Mouse (Mus musculus): ENCODE measurements around the gene Sct.

Gene Sct

DNA sequence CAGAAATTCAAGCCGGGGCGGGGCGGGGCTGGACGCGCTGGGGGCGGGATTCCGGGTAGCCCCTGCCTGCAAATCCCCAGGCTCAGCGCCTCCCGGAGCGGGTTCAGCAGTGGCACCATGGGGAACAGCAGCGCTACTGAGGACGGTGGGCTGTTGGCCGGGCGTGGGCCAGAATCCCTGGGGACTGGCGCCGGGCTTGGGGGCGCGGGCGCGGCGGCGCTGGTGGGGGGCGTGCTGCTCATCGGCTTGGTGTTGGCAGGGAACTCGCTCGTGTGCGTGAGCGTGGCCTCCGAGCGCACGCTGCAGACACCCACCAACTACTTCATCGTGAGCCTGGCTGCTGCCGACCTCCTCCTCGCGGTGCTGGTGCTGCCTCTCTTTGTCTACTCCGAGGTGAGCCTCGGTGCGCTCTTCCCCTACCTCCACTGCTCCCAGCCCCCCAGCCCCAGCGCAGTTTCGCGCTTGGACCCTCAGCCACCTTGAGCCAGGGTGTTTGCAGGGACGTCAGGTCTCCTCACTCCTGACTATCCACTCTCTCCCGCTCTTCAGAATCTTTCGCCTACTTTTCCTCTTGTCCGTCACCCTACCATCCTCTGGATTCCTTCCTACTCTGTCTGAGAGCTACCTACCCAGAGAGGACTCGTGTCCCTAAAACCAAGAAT, 13.1 kb upstream of the Sct start, which contains the start of gene Drd4:
TSS of gene Drd4 (plus strand) at position 86 of the 662 bp plus-strand sequence.
- in situ Hi-C loops (cut with MboI, MseI), result no loop called here

DNA sequence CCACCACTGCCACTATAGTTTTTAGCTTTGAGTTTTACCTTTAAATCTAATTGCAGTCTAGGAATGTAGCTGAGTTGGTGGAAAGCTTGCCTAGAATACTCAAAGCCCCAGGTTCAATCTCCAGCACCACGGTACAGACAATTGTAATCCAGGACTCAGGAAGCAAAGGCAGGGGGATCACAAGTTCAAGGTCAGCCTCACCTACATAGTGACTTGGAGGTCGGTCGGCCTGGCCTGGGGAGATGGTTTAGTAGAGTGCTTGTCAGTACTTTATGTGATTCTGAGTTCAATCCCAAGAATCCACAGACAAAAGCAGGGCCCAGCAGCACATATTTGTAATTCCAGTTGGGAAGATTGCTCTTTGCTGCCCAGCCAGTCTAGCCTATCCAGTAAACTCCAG, 9.1 kb upstream of the Sct start:
- in situ Hi-C loops (cut with MboI, MseI), result no loop called here

DNA sequence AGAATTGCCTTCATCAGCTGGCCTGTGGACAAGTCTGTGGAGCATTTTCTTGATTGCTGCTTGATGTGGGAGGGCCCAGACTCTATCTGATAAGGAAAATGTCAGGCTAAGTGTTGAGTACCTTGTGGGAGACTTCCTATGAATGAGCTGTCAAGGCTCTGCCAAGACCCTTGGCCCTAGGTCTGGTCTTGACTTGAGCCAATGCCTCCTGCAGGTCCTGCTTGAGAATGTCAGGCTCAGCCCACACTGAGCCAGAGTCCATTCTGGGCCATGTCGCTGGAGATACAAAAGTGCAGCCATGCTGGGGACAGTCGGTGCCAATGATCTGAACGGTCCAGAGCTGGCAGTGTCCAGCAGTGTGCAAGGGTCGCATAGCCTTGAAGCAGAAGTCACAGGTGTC, 3.8 kb upstream of the Sct start:
- in situ Hi-C loops (cut with MboI, MseI), result no loop called here

DNA sequence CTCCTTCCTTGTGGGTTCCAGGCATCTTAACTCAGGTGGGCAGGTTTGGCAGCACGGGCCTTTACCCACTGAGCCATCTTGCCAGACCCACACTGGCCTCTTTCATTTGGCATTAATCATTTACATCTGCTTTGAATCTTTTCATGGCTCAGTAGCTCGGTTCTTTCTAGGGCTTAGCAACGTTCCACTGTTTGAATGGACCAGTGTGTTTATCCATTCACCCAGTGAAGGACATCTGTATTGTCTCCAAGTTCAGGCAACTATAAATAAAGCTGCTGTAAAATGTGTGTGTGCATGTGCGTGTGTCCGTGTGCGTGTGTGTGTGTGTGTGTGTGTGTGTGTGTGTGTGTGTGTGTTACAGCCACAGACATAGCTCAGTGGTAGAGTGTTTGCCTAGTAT, 2.5 kb upstream of the Sct start:
- in situ Hi-C loops (cut with MboI, MseI), result no loop called here

DNA sequence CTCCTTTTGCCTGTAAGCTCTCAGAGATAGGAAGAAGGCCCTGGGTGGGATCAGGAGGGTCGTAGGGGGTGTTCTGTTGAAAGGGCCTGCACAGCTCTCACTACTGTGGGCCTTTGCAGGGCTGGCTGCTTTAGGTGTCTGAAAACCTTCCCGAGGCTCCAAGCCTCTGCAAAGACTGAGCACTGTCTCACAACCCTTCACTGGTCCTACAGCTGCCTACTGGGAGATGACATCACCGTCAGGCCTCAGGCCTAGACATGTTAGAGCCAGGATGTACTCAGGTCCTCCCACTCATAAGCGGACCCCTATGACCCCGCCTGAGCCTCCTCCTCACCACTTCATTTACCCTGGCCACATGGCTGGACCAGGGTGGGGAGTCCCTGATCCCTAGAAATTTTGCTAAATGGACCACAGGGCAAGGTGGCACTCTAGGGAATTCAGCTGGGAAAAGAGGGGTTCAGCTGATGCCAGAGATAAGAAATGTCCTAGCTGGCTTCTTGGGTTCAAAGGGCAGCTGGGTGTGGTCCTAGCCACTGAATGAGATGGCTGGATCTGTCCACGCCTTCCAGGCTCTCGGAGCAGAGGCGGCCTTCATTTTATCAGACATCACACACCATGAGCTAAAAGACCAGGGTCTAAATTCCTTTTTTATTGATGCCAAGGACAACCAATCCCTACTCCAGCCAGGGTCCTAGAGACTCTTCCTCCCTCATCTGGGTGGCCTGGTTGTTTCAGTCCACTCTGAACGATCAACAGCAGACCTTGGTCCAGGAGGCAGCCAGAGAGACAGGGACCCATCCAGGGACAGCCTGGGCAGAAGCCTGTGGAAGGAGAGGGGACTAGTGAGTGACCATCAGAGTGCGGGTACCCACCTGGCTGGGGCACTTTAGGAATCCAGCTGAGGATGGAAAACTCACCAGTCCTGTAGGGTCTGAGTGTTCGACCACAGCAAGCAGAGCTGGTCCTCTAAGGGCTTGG, 943 bp downstream of the Sct start:
- in situ Hi-C loops (cut with MboI, MseI), result no loop called here

DNA sequence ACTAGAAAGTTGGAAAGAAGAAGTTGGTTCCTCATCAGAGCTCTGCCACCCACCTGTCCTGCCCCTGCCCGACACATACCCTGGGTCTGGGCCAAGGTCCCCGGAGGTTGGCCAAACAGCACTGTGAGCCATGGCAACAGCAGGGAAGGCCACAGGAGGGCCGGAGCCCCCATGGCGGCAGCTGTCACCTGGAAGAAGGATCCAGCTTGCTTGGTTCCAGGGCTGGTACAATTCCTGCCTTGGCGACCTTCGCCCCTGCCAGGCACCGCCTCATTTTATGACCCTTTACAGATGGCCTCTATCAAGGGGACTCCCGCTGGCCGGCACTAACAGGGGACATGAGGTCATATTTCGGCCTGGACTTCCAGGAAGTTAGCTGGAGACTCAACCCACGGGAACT, 2.4 kb downstream of the Sct start, which contains the start of gene Cdhr5:
TSS of gene Cdhr5 (minus strand) at position 241 of the 400 bp plus-strand sequence.
- in situ Hi-C loops (cut with MboI, MseI), result no loop called here

DNA sequence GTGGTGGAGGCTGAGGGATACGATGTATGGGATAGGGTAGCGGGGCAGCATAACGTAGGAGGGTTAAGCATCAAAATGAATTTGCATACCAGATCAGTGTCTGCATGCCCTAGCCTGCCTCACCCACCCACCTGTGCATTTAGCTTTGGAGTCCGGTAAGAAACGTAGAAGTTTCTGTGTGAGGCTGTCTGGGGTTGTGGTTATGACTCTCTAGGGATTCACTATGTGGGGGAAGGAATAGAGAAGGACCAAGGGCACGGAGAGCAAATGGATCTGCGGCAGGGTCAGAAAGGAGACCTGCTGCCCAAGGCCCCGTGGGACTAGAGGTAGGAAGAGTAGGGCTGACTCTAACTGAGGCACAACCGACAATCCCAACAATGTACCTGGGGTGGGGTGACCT, 3.6 kb downstream of the Sct start:
- in situ Hi-C loops (cut with MboI, MseI), result no loop called here

DNA sequence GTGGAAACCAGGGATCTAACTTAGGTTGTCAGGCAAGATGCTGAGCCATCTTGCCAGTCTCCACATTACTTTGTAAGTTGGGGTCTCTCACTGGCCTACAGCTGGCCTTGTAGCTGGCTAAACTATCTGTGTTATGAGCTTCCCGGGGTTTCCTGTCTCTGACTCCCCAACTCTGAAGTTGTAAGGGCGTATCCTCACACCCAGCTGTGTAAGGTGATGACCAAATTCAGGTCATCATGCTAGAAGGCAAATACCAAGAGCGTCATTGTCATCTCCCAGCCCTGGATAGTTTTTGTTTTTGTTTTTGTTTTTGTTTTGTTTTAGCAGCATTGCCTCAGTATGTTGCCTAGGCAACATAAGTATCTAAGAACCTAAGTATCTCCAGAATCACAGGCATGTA, 8.3 kb downstream of the Sct start:
- in situ Hi-C loops (cut with MboI, MseI), result loop anchor here in 1 of 2 experiments (25.0 kb wide), 1 partner anchor 1092 kb away; the partner anchor contains the start of gene Ifitm10

DNA sequence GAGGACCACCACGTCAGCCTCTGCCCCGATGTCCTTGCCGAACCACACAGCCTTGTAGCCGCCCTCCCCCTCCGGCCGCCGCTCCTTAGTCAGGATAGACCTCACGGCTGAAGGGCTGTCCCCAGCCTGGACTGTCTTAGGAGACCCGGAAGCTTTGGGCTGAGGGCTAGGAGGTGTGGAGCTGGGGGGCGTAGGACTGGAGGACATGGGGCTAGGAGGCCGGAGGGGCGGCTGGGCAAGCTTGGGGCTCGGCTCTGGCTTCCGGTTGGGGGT, 9.7 kb downstream of the Sct start:
- in situ Hi-C loops (cut with MboI, MseI), result loop anchor here in 1 of 2 experiments (25.0 kb wide), 1 partner anchor 1093 kb away; the partner anchor contains the start of gene Ifitm10

DNA sequence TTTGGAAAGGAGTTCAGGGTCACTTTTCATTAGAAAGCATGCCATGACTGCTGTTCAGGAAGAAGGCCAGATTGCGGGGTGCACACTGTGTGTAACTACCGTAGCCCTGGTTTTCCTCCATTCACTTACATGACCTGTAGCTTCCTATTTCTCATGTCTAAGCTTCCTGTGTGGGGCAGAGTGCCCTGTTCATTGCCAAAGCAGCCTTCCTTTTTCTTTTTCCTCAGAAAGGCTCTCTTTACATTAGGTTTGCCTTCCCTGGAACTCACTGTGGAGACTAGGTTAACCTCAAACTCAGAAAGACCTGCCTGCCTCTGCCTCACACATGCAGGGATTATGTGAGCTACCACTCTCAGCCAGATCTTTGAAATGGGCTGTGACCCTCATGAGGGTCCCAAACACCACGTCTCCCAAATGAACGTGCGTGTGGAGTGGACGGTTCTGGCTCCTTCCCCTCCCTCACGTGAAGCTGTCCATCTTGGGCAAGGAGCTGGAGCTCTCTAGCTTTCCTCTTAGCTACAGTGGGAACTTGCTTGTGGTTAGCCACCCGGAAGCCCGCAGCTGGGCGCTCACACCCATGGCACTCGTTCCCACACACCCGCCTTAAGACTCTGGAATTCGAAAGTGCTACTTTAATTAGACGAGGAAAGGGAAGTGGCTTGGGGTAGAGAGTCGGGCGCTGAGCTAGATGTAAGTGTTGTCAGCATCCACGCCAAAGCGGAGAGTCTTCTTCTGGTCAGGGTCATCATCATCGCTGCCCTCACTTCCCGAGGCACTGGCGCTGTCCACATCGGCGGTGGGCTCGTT, 10.3 kb downstream of the Sct start:
- in situ Hi-C loops (cut with MboI, MseI), result loop anchor here in 1 of 2 experiments (25.0 kb wide), 1 partner anchor 1094 kb away; the partner anchor contains the start of gene Ifitm10

DNA sequence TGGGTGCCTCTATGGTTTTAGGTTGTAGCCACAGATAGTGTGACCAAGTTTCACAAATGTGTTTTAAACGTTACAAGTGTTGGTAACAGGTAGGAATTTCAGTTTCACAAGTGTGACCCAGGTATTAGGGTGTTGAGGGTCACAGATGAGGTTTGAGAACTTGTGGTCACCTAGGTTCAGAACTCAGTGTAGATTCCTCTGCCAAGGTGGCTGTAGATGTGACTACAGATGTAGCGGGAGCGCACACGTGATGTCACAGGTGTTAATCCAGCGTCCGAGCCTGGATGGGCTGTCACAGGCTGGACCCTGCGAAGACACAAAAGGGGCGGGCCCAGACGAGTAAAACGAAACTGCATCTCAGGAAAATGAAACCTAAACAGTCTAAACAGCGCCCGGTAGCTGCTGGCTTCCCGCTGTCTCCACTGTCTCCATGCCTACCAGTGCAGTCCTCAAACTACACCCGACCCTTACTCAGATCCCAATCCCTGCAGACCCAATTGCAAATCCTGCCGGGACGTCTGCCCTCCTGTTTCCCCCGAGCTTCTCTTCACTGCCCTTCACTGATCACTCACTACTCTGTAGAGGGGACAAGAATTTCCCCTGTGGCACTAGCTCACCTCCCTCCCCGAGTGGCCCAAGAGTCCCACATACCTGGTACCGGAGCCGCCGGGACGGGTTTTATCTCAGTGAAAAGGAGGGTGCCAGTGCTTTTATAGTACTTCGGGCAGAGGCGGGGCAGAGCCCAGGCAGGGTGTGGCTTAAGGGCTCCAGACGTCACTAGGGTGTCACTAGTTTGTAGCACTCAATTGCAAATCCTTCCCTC, 13.0 kb downstream of the Sct start, which contains the start of gene Irf7:
TSS of gene Irf7 (minus strand) at position 743 of the 823 bp plus-strand sequence.
- in situ Hi-C loops (cut with MboI, MseI), result loop anchor here in 1 of 2 experiments (25.0 kb wide), 1 partner anchor 1096 kb away; the partner anchor contains the start of gene Ifitm10

DNA sequence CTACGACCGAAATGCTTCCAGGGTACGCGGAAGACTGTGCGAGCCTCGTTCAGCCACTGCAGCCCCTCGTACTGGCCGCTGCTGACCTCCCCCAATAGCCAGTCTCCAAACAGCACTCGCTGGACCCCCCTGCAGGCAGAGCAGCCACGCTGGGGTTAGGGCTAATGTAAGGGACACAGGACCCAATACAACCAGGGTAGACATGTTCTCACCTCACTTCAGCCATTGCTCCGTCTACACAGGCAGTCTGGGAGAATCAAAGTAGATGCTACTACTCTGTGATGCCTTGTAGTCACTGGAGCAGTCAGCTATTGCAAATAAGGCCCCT, 13.6 kb downstream of the Sct start:
- in situ Hi-C loops (cut with MboI, MseI), result loop anchor here in 1 of 2 experiments (25.0 kb wide), 1 partner anchor 1097 kb away; the partner anchor contains the start of gene Ifitm10

DNA sequence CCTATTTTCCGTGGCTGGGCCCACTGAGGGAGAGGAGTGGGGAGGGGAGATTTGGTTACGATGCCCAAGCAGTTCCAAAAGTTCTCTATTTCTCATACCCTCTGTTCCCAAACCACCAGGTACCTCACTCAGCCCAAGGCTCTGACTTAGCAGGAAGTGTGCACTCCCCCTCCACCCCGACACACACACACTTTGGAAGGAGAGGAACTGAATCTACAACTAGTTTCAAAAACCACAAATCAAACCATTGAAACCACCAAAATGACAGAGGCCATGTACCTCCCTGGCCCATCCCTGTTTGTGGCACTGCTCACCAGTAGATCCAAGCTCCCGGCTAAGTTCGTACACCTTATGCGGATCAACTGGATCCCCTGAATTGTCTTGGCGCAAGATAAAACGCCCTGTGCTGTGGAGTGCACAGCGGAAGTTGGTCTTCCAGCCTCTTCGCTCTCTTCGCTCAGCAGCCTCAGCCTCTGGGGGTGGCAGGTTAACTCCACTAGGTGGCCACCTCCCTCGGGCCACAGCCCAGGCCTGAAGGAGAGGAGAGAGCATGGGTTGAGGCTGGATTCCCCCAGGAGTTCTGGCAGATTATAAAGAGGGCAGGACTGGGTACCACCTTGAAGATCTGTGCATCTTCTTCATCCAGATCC, 14.0 kb downstream of the Sct start:
- in situ Hi-C loops (cut with MboI, MseI), result loop anchor here in 1 of 2 experiments (25.0 kb wide), 1 partner anchor 1097 kb away; the partner anchor contains the start of gene Ifitm10

DNA sequence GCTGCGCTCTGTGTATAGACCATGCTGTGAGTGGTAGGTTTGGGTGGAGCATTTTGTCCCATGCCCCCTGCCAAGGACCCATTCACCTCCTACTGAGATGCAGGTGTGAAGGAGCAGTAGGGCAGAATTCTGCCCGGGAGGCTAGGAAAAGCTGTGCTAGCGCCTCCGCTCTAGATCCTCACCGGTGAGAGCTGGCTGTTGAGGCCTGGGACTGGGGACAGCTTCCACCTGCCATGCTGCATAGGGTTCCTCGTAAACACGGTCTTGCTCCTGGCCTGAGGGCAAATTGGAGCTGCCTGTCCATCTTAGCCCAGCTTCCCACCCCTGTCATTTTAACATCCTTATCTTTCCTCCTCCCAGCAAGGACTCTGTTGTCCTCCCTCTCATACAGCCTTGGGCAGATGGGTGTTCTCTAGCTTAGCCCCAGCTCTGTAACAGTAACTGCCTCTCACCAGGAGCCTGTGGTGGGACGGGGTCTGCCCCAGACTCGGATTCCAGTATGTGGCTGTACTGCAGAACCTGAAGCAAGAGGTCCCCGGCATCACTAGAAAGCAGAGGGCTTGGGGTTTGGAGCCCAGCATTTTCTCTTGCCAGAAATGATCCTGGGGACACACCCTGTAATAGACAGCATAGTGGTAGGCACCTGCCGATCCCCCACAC, 14.8 kb downstream of the Sct start:
- in situ Hi-C loops (cut with MboI, MseI), result loop anchor here in 1 of 2 experiments (25.0 kb wide), 1 partner anchor 1098 kb away; the partner anchor contains the start of gene Ifitm10

DNA sequence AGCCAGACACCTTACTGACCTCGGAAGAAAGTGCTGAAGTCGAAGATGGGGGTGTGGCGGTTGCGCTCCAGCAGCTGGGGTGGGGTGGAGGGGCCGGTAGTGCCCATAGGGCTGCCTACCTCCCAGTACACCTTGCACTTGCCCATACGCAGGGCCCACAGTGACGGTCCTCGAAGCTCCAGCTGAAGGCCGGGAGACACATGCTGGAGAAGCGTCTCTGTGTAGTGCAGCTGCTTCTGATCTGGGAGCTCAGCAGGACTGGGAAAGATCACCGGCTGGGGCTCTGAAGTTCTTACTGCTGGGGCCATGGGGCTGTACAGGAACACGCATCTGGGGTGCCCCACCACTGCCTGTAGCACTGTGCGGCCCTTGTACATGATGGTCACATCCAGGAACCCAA, 15.3 kb downstream of the Sct start:
- in situ Hi-C loops (cut with MboI, MseI), result loop anchor here in 1 of 2 experiments (25.0 kb wide), 1 partner anchor 1099 kb away; the partner anchor contains the start of gene Ifitm10

DNA sequence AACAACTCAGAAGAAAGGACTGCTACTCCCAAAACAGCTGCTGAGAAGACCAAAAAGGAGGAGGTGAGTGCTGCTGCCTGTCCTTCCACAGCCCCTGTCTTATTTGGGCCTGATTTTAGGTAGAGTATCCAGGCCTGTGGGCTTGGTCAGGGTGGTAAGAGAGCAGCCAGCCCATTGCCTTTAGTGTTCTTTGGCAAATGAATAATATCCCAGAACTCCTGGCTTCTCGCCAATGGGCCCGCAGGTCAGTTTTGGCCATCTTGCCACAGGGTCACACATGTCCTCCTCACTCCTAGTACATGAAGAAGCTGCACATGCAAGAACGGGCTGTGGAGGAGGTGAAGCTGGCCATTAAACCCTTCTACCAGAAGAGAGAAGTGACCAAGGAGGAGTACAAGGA, 17.5 kb downstream of the Sct start:
- in situ Hi-C loops (cut with MboI, MseI), result loop anchor here in 1 of 2 experiments (25.0 kb wide), 1 partner anchor 1101 kb away; the partner anchor contains the start of gene Ifitm10

DNA sequence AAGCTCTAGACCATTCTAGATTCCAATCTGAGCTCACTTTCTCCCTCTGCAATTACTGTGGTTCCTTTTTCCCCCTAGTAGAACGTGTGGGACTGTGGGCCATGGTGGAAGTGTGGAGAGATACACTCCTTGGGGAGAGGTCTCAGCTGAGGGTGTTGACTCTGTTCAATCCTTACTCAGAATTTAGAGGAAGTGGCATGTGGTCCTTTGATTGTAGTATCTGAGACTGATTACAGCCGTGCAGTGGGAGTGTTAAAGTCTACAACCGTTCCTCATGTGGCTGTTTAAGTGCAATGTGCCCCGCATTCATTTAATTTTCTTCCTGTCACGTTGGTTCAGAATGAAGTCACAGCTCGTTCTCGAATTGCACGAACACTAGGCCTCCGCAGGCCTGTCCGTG, 22.8 kb downstream of the Sct start:
- in situ Hi-C loops (cut with MboI, MseI), result loop anchor here (10.0 to 25.0 kb wide), 2 partner anchors 59 to 1106 kb away; partner anchors contain the start of gene Ifitm10 (in 1 of the 2)

DNA sequence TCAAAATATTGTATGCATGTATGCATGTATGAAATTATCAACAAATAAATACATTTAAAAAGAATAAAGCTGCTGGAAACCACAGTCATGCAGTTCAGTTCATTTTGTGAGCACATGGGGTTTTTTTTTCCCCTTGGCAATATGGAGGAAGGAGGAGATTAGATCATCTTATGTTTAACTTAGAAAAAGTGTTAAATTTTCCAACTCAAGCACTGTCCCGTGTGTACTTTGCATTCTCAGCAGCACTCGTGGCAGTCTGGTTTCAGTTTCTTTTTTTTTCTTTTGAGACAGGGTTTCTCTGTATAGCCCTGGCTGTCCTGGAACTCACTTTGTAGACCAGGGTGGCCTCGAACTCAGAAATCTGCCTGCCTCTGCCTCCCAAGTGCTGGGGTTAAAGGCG, 28.4 kb downstream of the Sct start:
- in situ Hi-C loops (cut with MboI, MseI), result loop anchor here (10.0 to 25.0 kb wide), 2 partner anchors 64 to 1112 kb away; partner anchors contain the start of gene Ifitm10 (in 1 of the 2)

DNA sequence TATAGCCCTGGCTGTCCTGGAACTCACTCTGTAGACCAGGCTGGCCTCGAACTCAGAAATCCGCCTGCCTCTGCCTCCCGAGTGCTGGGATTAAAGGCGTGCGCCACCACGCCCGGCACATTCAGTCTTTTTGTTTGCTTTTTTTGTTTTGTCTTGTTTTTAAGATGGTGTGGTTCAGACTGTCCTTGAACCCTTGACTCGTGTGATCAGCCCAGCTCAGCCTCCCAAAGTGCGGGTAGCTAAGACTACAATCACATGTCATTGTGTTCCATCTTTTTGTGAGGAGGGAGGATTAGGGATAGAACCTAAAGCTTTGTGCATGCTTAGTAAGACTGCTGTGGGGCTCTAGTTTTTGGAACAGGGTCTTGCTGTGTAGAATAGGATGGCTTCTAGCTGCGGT, 47.4 kb downstream of the Sct start:
- in situ Hi-C loops (cut with MboI, MseI), result no loop called here
